12 mouse cellular contexts compared by ENCODE assay signal in genomic region chr5:64196866-64197321, GRCm38 (mm10). TPM values are rescaled to one million over a fixed set of nuclear protein-coding genes. Genes with fewer than 3 reads are reported as not detected.
DNase-seq lines count a peak whose midpoint lies in the region; ATAC-seq and TF ChIP-seq lines count a peak whose summit lies in the region.
"Had no signal": no experiment of that assay in that cellular context is flagged by ENCODE, and none has a peak within 500 bp of the region (broad histone marks: within the 10 kb centered on the region; RNA-seq: fewer than 3 reads in every experiment).

No protein-coding gene starts in this region.

- no peak for DNase-seq in heart, postnatal 25 days (ENCODE audit: low spot score)
- DNase-seq in heart, postnatal 0 days (ENCODE audit: low spot score): no peak
- DNase-seq in left cerebral cortex, postnatal 14 days (ENCODE audit: low spot score in 2 of 2): no peak
- DNase-seq in layer of hippocampus, adult 11-12 months (ENCODE audit: low spot score): no peak
- DNase-seq: right cerebral cortex, postnatal 4 days had no signal

- no peak overlapping the region for H3K4me3 ChIP-seq in heart, embryonic 11.5 days (ENCODE audit: low read depth, low read length)
- peak overlapping the region; percentile 51 for H3K4me3 ChIP-seq in megakaryocyte, embryonic 14.5 days (replicated peaks)
- no peak overlapping the region for H3K4me3 ChIP-seq in heart, postnatal 0 days (ENCODE audit: low read depth, low read length)
- H3K4me3 ChIP-seq: embryonic facial prominence, embryonic 10.5 days; limb, embryonic 12.5 days; neural tube, embryonic 12.5 days had no signal

- no peak overlapping the region for H3K27ac ChIP-seq in heart, embryonic 11.5 days (ENCODE audit: low read depth, low read length)
- H3K27ac ChIP-seq in heart, postnatal 0 days (ENCODE audit: low read depth): no peak overlapping the region; the same call in 1 of the 2 replicates
- H3K27ac ChIP-seq: embryonic facial prominence, embryonic 10.5 days; limb, embryonic 12.5 days; neural tube, embryonic 12.5 days had no signal

- H3K4me2 ChIP-seq in heart, embryonic 11.5 days: no peak overlapping the region
- H3K4me2 ChIP-seq in heart, postnatal 0 days (ENCODE audit: low read depth, low read length): no peak overlapping the region
- H3K4me2 ChIP-seq: limb, embryonic 12.5 days; neural tube, embryonic 12.5 days had no signal

- peak; percentile 50; the same call in 1 of the 2 replicates for ATAC-seq in heart, embryonic 11.5 days (replicated peaks; ENCODE audit: insufficient number of reproducible peaks, low FRiP score, low TSS enrichment)
- ATAC-seq in megakaryocyte, adult 5-6 weeks (ENCODE audit: poor library complexity, severe bottlenecking): no peak
- ATAC-seq in heart, postnatal 0 days (ENCODE audit: insufficient read depth, low read depth): peak; percentile 64

- TF ChIP-seq EP300 in heart, postnatal 0 days (IDR thresholded peaks at IDR 0.05; ENCODE audit: low read depth): no peak

- WGBS in heart, embryonic 11.5 days (ENCODE audit: insufficient replicate concordance): 59% methylated on average over 5 of the region's 5 CpGs
- WGBS in heart, postnatal 0 days: 58% methylated on average over 5 of the region's 5 CpGs

- H3K36me3 ChIP-seq in heart, embryonic 11.5 days (ENCODE audit: control insufficient read depth, insufficient read depth, low read length): no peaks in the 10 kb centered on the region
- peaks cover 17% of the 10 kb centered on the region for H3K36me3 ChIP-seq in megakaryocyte, embryonic 14.5 days (replicated peaks; ENCODE audit: low read length)
- H3K36me3 ChIP-seq in heart, postnatal 0 days (replicated peaks; ENCODE audit: control insufficient read depth, insufficient read depth, low read length): no peaks in the 10 kb centered on the region
- H3K36me3 ChIP-seq: embryonic facial prominence, embryonic 10.5 days; G1E; limb, embryonic 12.5 days; neural tube, embryonic 12.5 days had no signal

- H3K9ac ChIP-seq in heart, embryonic 11.5 days (ENCODE audit: low read depth, low read length): no peak overlapping the region
- H3K9ac ChIP-seq in heart, postnatal 0 days (replicated peaks; ENCODE audit: low read depth, low read length): no peak overlapping the region
- H3K9ac ChIP-seq: limb, embryonic 12.5 days; neural tube, embryonic 12.5 days had no signal

- peaks cover 5% of the 10 kb centered on the region for H3K4me1 ChIP-seq in heart, embryonic 11.5 days (ENCODE audit: control insufficient read depth, insufficient read depth, low read length)
- H3K4me1 ChIP-seq in megakaryocyte, embryonic 14.5 days: peaks cover 49% of the 10 kb centered on the region
- H3K4me1 ChIP-seq in heart, postnatal 0 days (ENCODE audit: control insufficient read depth, insufficient read depth): peaks cover 9% of the 10 kb centered on the region; the same call in 1 of the 2 replicates
- H3K4me1 ChIP-seq: limb, embryonic 12.5 days; neural tube, embryonic 12.5 days had no signal

- intact Hi-C loops in heart, postnatal 25 days (cut with DNase I): no loop called here
- intact Hi-C loops in left cerebral cortex, postnatal 14 days (cut with DNase I): no loop called here

- H3K9me3 ChIP-seq in heart, embryonic 11.5 days (replicated peaks; ENCODE audit: control insufficient read depth, low read length): no peaks in the 10 kb centered on the region
- H3K9me3 ChIP-seq in megakaryocyte, embryonic 14.5 days: peaks cover 4% of the 10 kb centered on the region
- H3K9me3 ChIP-seq in heart, postnatal 0 days (replicated peaks; ENCODE audit: control insufficient read depth, low read length): no peaks in the 10 kb centered on the region
- H3K9me3 ChIP-seq: neural tube, embryonic 12.5 days had no signal

- no peak for TF ChIP-seq CTCF in heart, postnatal 0 days (IDR thresholded peaks at IDR 0.05; ENCODE audit: low read depth)

- H3K27me3 ChIP-seq in heart, embryonic 11.5 days (ENCODE audit: control insufficient read depth, insufficient read depth, low read length): no peaks in the 10 kb centered on the region
- no peaks in the 10 kb centered on the region for H3K27me3 ChIP-seq in megakaryocyte, embryonic 14.5 days (replicated peaks)
- H3K27me3 ChIP-seq in heart, postnatal 0 days (ENCODE audit: control insufficient read depth, insufficient read depth, low read length): no peaks in the 10 kb centered on the region
- H3K27me3 ChIP-seq: limb, embryonic 12.5 days; neural tube, embryonic 12.5 days had no signal

RNA-seq across cellular contexts. Expression of gene Tbc1d1, which starts 40.8 kb away (rescaled TPM):
- 36.3 and 41.5 TPM in 2 replicates for polyA plus RNA-seq in heart, embryonic 11.5 days (2014; fragmentation: Nextera tagmentation; extraction: Ambion mirVana)
- total RNA-seq in heart, postnatal 25 days (2021): 10 to 100 TPM; 17.0 to 20.2 TPM
- 3.8 and 5.4 TPM in 2 replicates for polyA plus RNA-seq in megakaryocyte, embryonic 14.5 days (2012; ENCODE audit: insufficient read depth, low replicate concordance)
- total RNA-seq in megakaryocyte, adult 5-6 weeks (2015): 37.1 and 37.3 TPM in 2 replicates
- 54.6 and 55.6 TPM in 2 replicates for total RNA-seq in megakaryocyte, adult 5-6 weeks (2017)
- total RNA-seq in heart, postnatal 0 days (2014; rRNA removed; ENCODE audit: low replicate concordance): 43.7 and 55.4 TPM in 2 replicates
- polyA plus RNA-seq in heart, postnatal 0 days (2015; fragmentation: Nextera tagmentation; extraction: Ambion mirVana): 18.3 and 22.4 TPM in 2 replicates
- total RNA-seq in left cerebral cortex, postnatal 14 days (2021): 10 to 100 TPM; 17.0 to 18.4 TPM
